Mouse (Mus musculus): ENCODE results near the gene Siah1b.

DNA sequence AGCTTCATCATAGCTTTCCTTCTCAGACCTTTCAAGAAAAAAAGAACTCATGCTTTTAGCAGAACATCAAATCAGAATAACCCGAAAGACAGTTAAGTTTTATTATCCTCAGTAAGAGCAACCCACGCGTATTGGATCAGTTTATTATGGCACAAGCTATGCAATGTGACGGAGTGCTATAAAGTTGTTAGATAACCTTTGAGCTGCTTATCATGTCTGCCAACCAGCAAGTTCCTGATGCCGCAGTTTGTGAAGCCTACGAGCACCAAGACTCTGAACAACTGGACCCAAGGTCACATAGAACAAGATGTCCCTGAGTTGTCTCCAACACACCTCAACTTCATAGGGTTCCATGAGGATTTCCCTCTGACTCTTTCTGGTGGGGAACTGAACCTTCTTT lies 37.5 kb upstream of the Siah1b start:
- TF ChIP-seq CTCF (IDR thresholded peaks at IDR 0.05; ENCODE audit: low read depth) = no peak
- TF ChIP-seq EP300 (IDR thresholded peaks at IDR 0.05; ENCODE audit: low read depth) = no peak
